Mouse (Mus musculus): ENCODE results near the gene Celsr2.

Celsr2 gene

GRCm38 (mm10) chr3:108381945-108382875, 33.1 kb downstream of the Celsr2 start:
- DNase-seq (ENCODE audit: low read depth, low spot score): peak; percentile 33

- no peak for DNase-seq (ENCODE audit: low read depth, low spot score)
These were observed 34.7 kb downstream of the Celsr2 start for GRCm38 (mm10) chr3:108380695-108381094.

DNA sequence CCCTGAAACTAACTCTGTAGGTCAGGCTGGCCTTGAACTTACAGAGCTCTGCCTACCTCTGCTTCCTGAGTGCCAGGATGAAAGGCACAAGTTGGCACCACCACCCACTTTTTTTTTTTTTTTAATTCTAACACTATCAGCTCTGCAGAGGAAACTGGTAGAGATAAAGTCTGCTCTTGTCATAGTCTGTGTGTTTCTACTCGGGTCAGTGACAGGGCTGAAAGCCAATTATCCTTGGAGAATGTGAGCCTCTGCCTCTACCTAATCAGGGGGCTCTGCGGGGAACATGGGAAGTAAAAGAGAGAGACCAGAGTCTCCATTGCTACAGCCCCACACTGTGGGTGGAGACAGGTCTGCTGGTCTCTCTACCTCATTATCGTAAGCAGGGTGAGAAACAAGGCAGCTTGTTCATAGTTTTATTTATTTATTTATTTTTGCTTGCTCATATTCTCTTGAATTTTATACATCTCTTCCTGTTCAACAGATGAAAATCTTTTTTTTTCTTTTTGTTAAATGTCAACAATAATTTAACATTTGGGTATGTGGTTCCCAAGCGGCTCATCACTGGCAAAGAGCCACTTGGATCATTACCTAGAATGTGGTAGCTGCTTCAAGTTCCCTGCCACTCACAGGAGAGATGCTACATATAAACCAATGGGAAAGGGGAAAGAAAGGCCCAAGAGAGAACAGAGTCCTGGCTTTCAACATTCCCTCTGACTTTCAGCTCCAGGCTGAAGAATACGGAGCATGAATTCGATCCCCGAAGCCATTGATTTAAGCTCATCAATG, 36.3 kb downstream of the Celsr2 start:
- no peak for DNase-seq (ENCODE audit: low read depth, low spot score)

DNA sequence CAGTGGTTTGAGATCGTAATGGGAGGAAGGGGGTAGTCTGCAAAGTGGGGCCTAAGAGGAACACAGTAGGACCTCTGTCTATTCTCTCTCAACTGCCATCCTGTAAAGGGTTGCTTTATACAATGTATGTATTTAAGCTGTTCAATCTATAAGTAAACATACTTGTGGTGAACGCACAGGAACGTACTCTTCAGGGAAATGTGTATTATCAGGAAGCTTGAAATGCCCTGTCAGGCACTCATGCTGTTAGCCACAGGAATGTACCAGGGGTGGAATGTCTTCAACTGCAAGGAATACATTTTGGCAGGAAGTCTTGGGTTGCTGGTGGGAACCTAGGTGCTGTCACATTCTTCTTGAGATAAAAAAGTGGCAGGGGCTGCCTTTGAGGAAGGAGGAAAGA, 42.7 kb downstream of the Celsr2 start:
- no peak for DNase-seq (ENCODE audit: low read depth, low spot score)

- no peak for DNase-seq (ENCODE audit: low read depth, low spot score)
These were observed 43.1 kb downstream of the Celsr2 start for GRCm38 (mm10) chr3:108372274-108372673.

DNA sequence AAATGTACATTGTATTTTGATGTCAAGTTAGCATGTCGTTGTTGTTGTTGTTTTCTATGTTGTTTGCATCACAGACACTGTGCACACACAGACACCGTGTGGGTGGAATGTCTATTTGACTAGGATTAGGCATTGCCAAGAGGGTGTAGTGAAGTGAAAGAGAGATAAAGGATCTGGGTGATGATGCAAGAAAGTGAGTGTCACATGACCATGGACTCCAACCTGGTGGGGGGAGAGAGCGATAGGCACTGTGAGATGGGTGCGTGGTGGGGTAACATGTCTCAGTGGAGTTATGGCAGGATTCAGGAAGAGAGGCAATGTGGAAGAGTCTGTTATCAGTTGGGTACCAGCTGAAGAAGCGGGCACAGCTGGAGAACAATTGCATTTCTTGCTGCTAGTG, 46.6 kb downstream of the Celsr2 start:
- no peak for DNase-seq (ENCODE audit: low read depth, low spot score)

GRCm38 (mm10) chr3:108367828-108368227, 47.5 kb downstream of the Celsr2 start:
- no peak for DNase-seq (ENCODE audit: low read depth, low spot score)

DNA sequence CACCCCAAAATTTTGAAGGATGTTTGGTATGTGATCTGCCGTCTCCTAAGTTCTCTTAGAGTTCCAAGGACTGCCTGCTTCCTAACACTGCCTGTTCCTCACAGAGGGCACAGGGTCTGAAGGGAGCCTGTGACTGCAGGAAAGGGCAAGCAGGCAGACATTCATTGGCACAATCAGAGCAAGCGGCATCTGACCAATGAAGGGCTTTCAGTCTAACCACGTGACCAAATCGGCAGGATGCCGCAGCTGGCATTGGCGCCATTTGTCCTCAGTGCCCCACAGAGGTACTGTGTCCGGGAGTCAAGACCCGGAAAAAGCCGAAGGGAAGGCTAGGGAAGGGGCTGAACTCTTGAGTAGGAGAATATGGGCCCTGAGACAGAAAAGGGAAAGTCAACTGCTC, 48.2 kb downstream of the Celsr2 start:
- no peak for DNase-seq (ENCODE audit: low read depth, low spot score)

GRCm38 (mm10) chr3:108364270-108364995, 50.9 kb downstream of the Celsr2 start, which contains the start of gene Mybphl:
Gene Mybphl (plus strand): TSS chr3:108364911.
- DNase-seq (ENCODE audit: low read depth, low spot score): no peak

GRCm38 (mm10) chr3:108363626-108364025, 51.7 kb downstream of the Celsr2 start:
- no peak for DNase-seq (ENCODE audit: low read depth, low spot score)

- DNase-seq (ENCODE audit: low read depth, low spot score): no peak
These were observed 54.5 kb downstream of the Celsr2 start for GRCm38 (mm10) chr3:108360894-108361293.

DNA sequence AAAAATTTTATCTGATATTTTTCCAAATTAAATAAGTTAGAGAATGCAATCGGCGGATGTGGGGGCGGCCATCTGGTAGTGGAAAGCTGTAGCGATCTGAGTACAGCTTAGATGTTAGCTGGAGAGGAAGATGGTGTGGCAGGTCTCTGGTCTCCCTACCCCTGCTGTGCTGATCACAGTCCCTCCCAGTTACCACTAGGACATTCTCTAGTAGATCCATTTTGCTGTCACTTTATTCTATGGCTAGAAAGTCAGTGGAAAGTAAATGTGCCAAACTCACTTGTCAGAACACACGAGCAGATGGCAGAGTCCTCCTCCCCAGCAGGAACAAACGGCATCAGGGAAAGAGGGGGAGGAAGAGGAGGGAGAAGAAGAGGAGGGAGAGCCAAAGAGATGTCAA, 56.9 kb downstream of the Celsr2 start:
- no peak for DNase-seq (ENCODE audit: low read depth, low spot score)

GRCm38 (mm10) chr3:108357051-108357450, 58.3 kb downstream of the Celsr2 start:
- DNase-seq (ENCODE audit: low read depth, low spot score): no peak

DNA sequence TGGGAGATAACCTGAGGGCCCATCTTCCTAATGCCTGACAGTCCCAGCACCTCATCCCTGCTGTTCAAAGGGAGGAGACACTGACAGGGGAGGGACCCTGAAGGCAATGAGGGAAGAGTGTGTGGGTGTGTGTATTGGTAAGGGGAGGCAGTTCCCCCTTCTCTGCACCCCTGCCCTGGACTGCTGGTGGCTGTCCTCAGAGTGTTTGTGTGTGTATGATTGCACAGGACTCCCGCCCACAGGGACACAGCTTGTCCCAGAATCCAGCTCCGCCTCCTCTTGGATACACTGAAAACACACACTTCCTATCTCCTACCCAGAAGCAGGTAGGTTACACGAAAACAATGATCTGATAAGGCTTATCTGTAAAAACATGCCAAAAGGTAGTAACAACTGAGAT, 60.1 kb downstream of the Celsr2 start:
- DNase-seq (ENCODE audit: low read depth, low spot score): no peak

GRCm38 (mm10) chr3:108348376-108348775, 67.0 kb downstream of the Celsr2 start:
- no peak for DNase-seq (ENCODE audit: low read depth, low spot score)

DNA sequence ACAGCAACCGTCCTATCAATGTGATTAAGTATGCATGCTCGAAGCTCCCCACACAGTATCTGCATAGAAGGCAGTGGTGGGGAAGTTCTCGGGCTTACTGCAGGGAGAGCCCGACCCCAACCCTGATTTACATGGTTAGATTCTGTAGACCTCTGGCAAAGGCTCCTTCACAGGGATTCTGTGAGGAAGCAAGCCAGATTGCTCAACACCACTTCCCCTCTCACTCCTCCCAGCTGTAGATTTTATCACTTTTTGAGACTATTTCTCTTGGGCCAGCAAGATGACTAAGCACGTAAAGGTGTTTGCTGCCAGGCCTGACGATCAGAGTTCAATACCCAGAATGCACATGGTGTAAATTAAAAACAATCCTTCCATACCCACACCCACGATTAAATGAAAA, 69.5 kb downstream of the Celsr2 start:
- DNase-seq (ENCODE audit: low read depth, low spot score): no peak

DNA sequence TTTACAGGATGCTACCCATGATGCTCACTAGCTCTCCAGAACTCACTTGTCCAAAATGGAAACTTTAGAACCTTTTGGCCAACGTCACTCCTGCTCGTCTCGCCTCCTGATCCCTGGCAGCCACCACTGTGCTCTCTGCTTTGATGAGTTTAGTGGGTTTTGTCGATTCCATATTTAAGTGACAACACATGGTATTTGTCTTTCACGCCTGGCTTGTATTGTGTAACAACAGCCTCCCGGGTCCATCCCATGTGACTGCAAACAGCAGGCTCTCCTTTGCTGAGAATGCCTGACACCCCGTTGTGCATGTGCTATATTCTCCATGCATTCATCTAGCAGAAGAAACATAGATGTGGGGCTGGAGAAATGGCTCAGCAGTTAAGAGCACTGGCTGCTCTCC, 73.2 kb downstream of the Celsr2 start:
- DNase-seq (ENCODE audit: low read depth, low spot score): no peak

GRCm38 (mm10) chr3:108341040-108341439, 74.3 kb downstream of the Celsr2 start:
- DNase-seq (ENCODE audit: low read depth, low spot score): no peak
